Mouse (Mus musculus) megakaryocyte, adult 5-6 weeks (primary cell): ENCODE measurements around the gene C1qtnf7. TPM values are rescaled to one million over a fixed set of nuclear protein-coding genes. Genes with fewer than 3 reads are reported as not detected.

Source experiments
- ATAC-seq: 2 replicates; pipeline ENCODE4 v1.8.0; 2016; ENCODE audit warnings: mild to moderate bottlenecking, inconsistent platforms; ENCODE audit not compliant: poor library complexity, severe bottlenecking
- total RNA-seq, 2 experiments: library from RNA; stranded (forward) in 1 of 2; stranded (reverse) in 1 of 2; fragments of 153-499, 151-499 nt in 1 of 2; fragments of 221-1000, 200-1000 nt in 1 of 2; gene quantifications; 2 replicates each; pipeline versions ENCODE4 v1.2.3 to v1.2.4; 2015 to 2017

The C1qtnf7 gene
- total RNA-seq (2015) (not detected in 2 replicates), total RNA-seq (2017) (0.15 TPM in 1 of 2 replicates, not detected in the other)

DNA sequence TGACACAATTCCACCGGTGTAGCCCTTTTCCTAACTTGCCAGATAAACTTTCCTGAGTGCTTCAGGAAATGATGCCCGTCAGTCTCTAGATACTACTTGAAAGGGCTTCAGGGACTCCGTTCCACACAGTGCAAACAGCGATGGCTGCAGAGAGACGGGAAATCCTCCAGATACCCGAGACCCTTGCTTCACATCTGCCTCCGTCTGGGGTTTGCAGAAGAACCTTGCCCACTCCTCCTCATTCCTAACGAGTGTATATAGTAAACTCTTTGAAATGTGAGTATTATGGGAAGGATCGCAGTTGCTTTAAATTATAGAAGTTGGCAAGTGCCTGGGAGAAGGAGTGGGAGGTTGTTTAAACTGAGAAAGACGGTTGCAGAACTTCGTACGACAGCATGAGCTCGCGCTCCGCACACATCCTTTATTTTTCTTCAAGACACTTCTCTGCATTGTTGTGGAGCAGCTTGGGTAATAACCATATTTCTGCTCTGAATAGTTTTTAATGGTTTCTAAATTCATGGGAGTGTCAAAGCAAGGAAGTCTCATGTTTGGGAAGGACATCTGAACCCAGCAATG is at the start of gene C1qtnf7:
Gene C1qtnf7 (plus strand): TSS at position 138 of the 576 bp plus-strand sequence.
- ATAC-seq: no peak

DNA sequence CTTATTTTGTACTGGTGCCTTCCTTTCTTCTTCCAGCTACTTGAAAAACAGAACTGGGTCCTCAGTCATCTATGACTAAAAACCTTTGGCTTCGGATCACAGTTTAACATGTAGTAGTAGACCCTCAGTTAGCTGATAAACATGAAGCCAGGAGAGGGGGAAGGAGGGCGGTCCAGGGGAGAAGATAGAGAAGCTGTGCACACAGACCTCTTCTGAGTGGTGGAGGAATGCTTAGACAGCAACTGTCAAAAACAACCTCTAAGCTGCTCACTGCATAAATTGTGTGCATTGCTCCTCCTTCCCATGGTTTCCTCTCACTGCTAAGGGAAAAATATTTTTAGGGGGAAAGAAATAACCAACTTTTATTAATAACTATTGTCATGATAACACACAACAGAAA is 48.6 kb upstream of the C1qtnf7 start:
- no peak for ATAC-seq

DNA sequence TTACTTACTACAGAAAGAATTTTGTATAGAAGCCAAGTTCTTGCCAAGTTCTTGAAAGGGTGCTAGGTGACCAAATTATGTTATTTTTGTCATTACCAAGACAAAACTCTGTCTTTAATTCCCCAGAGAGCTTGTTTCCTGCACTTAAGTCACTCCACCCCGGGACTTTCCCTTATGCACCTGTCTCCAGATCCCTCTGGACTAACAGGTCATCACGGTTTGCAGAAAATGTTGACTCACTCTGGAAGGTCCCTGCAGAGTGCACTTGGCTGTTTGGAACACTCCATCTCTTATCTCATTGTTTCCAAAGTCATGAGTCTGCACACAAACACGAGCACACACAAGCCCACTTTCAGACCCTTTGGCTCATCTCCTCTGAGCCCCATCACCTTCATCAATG is 48.1 kb upstream of the C1qtnf7 start:
- ATAC-seq: no peak

DNA sequence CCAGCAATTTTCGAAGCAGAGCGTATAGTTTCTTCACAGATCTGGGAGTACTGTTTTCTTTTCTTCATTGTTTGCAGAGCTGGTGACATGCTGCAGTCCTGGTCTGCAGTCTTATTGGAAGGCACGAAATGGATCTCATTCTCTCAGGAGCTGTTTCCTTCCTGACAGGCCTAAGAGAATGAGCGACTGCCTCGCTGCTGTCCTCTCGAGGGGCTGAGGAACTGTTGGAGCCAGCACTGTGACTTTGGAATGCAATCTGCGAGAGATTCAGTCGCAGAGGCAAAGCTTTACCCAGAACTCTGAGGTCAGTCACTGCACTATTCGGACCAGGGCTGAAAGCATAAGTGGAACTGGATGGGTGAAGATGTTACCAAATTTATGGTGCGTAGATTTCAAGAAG is 46.4 kb upstream of the C1qtnf7 start:
- ATAC-seq: no peak

DNA sequence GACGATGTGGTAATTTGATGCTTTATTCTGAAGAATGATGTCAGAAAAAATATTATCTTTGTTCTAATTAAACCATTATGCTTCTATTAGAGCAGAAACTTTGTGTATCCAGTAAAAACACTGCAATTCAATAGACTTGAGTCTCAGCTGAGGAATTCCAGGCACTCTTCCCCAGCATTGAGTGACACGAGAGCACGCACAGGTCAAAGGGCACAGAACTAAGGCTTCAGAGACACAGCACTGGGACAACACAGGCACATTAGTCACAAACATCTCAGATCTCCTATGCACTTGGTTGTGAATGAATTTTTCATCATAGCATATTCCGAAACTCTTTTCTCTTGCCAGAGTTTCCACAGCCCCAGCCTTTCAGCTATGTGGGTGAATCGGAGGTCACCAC is 37.4 kb upstream of the C1qtnf7 start:
- ATAC-seq: no peak

DNA sequence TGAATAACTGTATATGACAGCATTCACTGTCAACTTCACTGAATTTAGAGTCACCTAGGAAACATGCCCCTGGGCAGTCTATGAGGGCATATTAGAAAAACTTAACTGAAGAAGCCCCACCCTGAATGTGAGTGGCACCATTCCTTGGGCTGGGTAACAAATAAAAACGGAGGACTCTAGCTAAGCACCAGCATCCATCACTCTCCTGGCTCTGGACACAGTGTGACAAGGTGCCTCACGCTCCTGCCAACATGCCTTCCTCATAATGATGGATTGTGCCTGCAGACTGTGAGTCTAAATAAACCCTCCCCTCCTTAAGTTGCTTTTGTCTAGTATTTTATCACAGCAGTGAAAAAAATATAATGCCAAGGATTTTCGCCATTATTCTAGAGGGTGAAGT is 35.3 kb upstream of the C1qtnf7 start:
- ATAC-seq: no peak

DNA sequence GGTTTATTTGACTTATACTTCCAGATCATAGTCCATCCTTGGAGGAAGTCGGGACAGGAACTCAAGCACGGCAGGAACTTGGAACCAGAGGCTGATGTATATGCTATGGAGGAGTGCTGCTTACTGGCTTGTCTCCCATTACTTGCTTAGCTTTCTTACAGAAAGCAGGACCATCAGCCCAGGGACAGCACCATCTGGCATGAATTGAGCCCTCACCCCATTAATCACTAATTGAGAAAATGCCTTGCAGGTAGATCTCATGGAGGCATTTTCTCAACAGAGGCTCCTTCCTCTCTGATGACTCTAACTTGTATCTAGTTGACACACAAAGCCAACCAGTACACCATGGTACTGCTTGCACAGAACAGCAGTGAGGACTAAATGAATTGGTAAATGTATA is 34.6 kb upstream of the C1qtnf7 start:
- no peak for ATAC-seq

DNA sequence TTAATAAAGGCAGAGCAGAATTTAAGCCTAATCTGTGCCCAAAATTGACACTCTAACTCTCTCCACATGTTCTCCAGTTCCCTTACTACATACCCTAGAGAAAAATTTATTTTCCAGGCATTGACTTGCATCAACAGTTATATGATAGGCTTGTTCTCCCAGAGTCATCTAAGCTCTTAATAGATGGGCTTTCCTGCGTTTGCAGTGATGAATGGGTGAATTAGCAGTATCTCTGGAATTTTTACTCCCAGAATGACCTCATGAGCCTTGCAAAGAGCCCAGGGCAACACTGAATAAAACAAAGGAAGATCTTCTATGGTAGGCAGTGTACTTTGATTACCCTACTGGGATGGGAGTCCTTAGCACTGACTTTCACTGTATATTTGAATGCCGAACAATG is 33.5 kb upstream of the C1qtnf7 start:
- no peak for ATAC-seq

DNA sequence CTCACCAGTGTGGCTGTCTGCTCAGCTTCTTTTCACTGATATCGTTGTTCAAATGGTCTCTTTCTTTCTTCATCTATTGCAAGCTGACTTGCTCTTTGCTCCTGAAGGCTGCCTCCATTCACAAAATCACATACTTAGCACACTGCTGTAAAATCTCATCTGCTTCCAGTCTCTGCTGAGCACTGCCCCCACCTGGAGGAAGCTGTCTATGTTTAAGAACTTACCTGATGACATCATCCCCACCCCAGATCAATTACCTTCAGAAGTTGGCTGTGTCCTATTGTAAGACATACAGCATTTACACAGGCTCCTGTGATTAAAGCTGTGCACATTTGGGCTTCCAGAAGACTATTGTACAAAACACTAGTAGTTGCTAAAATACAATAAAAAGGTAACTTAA is 13.5 kb upstream of the C1qtnf7 start:
- ATAC-seq: no peak

DNA sequence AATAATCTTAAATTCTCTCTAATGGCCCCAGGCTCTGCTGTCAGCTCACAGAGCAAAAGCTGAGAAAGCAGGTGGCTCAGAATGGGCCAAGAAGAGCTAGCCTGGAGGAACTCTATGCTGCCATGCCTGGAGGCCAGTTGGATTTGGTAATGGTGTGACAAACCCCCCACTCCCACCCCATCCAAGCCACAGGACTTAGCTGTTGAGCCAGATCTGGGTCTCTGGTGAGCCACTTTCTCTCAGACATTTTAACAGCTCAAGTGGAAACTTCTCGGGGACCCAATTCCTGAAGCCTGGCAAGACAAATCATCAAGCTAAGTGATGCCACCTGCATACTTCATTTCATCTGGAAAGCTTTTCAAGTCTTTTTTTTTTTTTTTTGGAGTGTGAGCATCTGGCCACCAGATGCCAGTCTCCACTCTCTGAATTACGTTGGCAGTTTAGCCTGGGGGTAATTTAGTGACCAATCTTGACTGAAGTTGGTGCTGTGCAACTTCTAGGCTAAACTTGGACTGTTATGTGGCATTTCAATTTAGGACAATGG is 11.0 kb upstream of the C1qtnf7 start:
- no peak for ATAC-seq

DNA sequence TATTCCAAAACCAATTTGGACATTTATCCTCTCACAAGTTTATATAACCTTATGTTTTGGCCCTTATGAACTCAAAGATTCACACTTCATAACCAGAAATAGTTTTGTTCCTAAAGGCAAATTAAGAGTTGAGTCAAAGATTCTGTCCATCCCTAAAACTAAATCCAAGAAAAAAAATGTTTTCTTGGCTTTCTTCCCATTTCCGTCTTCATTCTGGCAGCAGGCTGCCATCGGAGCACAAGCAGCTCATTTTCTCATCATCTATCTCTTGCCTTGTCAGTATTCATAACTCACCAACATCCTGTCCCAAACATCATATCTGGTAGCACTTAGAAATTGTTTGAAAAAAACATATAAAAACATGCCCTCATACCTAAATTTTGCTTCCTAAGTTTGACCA is 6.9 kb upstream of the C1qtnf7 start:
- no peak for ATAC-seq

DNA sequence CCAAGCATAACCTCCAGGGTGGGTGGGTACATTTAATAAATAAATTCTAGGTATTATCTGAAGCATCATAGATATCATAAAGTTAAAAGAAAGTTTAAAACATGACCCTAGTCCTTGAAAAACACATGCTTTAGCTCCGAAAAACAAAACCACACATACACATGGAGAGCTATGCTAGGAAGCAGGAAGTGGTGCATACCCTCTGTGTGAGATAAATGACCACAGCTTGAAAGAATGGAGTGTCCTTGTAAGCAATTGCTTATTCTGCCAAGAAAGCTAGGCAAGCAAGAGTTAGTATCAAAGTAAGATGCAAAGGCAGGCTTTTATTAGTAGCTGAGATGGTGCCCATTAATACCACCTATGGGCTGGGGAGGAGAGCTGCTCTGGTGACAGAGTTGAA is 6.4 kb upstream of the C1qtnf7 start:
- ATAC-seq: no peak

DNA sequence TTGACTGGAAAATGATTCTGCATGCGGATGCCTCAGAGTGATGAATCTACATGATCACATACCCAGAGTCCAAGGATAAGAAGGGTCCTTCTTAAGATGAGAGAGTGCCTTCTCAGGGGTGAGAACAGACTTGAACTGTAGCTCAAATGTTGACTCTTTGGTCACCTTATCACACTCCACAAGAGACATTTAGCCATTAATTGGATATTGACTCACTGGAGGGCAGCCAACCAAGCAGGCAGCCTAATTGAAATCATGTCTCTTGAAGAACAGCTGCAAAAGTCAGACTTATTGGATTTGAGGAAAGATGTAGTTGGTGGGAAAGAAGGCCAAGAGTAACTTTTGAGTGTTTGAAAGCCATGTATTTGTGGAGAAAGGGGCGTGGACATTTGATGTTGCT is 4.2 kb upstream of the C1qtnf7 start:
- no peak for ATAC-seq

DNA sequence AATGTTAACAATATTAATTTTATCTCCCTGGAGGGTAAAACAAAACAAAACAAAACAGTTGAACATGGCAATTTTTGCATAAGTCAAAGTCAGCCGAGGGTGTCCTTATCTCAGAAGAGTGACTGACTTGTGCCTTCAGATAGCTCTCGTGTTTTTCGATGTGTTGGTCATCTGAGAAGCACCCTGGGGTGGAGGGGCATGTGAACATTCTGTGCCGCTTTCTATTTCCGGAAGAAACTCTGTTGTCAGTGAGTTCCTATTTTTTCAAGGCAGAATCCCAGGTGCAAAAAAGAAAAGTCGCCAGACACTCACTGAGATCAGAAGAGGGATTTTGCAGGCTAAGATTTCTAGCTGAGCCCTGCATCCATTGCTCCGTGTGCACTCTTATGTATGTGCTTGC is 1.2 kb downstream of the C1qtnf7 start:
- ATAC-seq: no peak

DNA sequence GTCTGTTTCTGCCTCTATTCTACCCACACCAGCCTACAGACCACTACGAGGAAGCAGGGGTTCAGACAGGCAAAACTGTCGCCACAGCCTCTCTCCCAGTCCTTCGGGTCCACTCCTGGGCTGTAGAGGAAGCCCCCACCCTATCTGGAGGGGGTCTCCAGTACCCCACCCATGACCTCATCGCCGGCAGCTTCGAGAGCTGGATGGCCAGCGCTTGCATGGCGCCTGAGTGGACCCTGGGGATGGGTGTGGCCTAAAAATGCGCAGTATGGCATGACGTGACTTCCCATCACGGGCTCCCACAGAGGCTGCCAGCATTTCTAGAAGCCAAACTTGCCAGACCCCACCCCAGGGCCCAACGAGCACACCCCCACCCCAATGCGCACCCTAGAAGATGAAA is 2.0 kb downstream of the C1qtnf7 start:
- ATAC-seq: no peak

DNA sequence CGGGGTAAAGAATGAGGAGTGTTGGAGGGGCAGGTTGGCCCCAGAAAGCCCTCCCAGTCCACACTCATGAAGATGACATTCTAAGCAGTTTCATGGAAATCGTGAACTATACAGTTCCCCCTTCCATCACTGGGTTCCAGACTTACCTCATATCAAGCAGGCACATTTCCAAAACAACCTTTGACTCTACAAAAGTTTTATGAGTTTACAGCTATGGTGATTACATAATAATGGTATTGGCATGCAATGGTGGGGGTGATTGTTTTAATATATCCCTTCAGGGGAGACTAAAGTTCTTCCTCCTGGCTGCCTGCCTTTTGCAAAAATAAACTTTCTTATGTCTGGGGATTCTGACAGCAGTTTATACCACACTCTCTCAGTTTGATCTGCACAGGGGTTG is 4.6 kb downstream of the C1qtnf7 start:
- no peak for ATAC-seq

DNA sequence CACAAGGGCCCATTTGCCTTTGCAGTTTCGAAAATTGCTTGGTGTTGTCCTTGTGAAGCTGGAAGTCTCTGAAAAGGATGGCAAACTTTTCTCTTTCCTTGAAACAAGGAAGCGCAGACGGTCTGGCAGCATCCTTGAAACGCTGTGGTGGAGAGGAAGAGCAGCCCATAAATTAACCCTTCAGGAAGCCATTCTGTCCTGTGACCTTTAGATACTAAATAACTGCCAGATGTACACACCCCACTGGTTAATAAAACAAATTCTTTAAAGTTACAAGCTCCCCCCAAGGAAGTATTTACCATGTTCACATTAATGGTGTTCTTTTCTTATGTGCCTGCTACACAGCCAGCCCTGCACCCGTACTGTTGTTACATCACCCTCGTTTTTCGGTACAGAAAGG is 6.0 kb downstream of the C1qtnf7 start:
- ATAC-seq: no peak

DNA sequence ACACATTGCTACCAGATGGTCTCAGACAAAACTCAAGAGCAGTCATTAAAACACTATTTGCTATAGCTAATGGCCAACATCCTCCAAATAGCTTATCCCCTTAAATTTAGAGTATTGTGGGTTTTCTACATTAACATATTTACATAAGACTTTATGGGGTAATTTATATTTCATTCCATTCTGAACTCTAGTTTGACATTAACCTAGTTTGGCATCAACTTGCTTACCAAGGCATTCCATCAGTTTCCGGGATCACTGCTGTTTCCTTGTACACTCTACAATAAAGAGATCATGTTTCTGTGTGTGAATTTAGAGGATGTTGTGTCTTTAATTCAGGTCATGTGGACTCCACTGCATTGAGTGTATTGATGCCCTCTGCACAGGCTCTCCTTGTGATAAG is 7.5 kb downstream of the C1qtnf7 start:
- ATAC-seq: no peak

DNA sequence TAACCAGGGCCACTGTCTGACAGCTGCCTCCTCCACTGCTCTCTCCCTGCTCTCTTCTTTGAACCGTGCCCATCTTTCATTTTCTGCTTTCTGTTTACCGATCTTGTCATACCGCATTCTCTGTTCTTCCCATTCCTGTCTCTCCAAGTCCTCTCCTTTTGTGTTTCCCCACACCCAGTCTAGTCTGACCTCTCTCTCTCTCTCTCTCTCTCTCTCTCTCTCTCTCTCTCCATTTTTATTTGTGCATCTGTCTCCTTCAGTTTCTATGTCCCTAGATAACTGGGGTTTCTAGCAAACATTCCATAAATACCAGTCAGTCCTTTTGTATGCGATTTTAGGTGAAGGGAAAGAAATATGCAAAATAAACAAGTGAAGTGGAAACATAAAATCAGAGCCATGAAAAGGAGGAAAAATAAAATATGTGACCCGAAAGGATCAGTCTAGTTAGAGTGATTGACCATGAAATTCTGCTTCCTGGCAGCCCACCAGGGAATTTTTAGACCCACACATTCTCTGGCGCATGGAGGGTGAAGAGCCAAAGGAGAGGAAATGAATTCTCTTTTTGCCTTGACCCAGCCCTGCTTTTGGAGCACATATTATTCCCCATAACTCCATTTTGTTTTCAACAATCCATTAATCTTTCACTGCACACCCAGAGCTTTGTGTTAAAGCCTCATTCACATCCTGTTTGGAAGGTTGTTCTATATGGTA is 11.7 kb downstream of the C1qtnf7 start:
- ATAC-seq: no peak

DNA sequence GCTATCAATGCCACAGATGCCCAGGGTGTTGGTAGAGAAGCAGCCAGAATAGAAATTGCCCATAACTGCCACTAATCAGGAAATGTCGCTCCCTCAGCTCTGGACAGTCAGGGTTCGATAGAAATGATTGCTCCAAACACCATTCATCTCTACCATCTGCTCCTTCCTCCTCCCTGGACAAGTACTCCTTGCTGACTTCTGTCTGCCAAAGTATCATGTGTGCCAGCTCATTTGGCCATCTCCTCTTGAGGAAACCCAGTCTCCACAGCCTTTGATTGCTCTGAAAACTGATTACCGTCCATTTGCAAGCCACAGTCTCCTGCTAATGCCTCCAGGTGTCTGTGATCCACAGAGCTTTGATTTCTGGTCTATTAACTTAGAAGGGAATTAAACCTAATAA is 14.8 kb downstream of the C1qtnf7 start:
- ATAC-seq: no peak

DNA sequence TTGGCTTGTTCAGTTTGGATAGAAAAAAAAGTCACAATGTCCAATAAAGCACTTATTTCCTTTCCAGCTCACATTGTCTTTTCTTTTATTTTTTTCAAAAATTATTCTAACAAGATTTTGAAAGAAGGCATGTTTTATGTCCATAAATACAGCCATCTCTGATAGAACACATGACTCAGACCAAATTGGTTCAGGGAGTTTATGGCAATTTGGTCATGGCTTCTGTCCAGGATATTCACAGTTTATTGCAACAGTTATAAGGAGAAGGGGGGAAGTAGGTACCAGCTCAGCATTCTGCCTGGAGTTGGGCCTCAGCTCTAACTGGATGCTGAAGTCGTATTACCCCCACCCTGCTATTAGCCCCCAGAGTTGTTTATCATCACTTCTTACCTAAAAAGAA is 15.5 kb downstream of the C1qtnf7 start:
- ATAC-seq: no peak

DNA sequence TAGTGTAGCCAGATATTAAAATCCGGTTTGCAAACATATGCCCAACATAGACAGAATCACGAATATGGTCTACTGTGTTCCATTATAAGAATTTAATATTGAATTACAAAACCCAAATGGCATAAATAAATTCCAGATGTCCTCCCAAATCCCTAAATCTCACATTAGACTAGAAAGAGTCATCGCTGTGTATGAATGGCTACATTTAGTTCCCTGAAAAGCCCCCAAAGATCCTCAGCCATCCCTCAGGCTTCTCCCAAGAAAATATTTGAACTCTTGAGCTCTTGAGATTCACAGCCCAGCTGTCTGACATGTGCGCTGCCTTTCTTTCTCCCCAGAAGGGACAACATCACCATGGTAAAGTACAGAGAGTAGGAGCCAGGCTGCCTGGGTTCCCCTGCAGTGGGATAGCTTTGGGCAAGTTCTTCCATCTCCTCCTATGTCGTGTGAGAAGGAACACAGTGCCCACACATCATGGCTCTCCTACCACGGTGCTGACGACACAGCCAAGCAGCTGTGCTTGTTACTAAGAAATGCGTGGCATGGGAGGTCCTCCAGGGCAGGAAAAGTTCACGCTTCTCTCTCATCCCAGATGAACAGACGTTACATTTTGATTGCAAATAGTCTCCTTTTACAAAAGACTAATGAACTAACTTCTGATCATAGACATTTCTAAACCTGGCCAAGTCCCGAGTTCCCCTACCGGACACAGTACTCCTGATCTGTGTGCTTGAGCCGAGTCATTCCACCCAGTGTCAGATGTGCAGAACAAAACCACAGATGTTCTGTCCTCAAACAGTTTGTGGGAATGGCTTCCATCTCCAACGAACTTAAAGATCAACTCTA is 23.2 kb downstream of the C1qtnf7 start:
- ATAC-seq: no peak
